Mouse (Mus musculus) MEL (cell line): ENCODE data around the gene Naa60.

Source experiments
- CTCF ChIP-seq, 3 experiments: IDR thresholded peaks in 2 of 3; conservative IDR thresholded peaks in 1 of 3; 2 replicates each; pipeline ENCODE4 v1.5.1; 2011 to 2012; ENCODE audit warnings: low read length in 3 of 3, low read depth in 2 of 3, mild to moderate bottlenecking in 2 of 3, improper control_type of control experiment in 1 of 3, inconsistent platforms in 1 of 3, mixed read lengths in 1 of 3, moderate library complexity in 1 of 3; ENCODE audit not compliant: control insufficient read depth in 1 of 3, insufficient read depth in 1 of 3, poor library complexity in 1 of 3, severe bottlenecking in 1 of 3
- E2F4 ChIP-seq: IDR thresholded peaks from 2 replicates; pipeline ENCODE4 v1.6.1; 2011; ENCODE audit warnings: low read depth, low read length, improper control_type of control experiment, borderline replicate concordance
- EP300 ChIP-seq, 2 experiments: IDR thresholded peaks; 2 replicates each; pipeline ENCODE4 v1.6.1; 2011; ENCODE audit warnings: improper control_type of control experiment in 2 of 2, low read length in 2 of 2, low read depth in 1 of 2, mild to moderate bottlenecking in 1 of 2
- JUND ChIP-seq: IDR thresholded peaks from 2 replicates; pipeline ENCODE4 v1.6.1; 2011; ENCODE audit warnings: low read depth, mild to moderate bottlenecking, improper control_type of control experiment, low read length
- POLR2A ChIP-seq, 2 experiments: IDR thresholded peaks; 2 replicates each; pipeline ENCODE4 v1.6.1; 2011 to 2012; ENCODE audit warnings: low read length in 2 of 2, mild to moderate bottlenecking in 2 of 2, control low read depth in 1 of 2, improper control_type of control experiment in 1 of 2, low read depth in 1 of 2, moderate library complexity in 1 of 2; ENCODE audit not compliant: control insufficient read depth in 1 of 2, insufficient read depth in 1 of 2, poor library complexity in 1 of 2
- POLR2AphosphoS5 ChIP-seq: IDR thresholded peaks from 2 replicates; pipeline ENCODE4 v1.6.1; 2012; ENCODE audit warnings: low read depth, borderline replicate concordance, mild to moderate bottlenecking, inconsistent platforms, low read length, moderate library complexity, mixed read lengths
- TAL1 ChIP-seq: IDR thresholded peaks from 2 replicates; pipeline ENCODE4 v1.6.1; 2012; ENCODE audit warnings: mild to moderate bottlenecking, inconsistent platforms, low read length, moderate library complexity, mixed read lengths

DNA sequence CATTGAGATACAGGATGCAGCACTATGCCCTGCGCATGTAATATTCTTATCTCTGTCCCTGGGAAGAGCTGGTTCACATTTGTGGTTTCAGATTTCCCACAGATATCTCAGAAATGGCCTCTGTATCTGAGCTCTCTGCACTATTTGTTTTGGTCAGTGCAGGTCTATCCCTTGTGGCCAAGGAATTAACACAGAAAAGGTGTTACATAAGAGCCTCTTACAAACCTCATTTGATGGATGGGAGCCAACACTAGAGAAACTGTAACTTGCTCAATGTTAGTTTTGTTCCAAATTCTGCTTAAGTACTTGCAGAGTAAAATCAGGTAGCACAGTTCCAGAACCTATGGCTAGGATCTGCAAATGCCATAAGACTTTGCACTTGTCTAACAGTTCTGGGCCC lies 61.9 kb downstream of the Naa60 start:
- TF ChIP-seq TAL1 = no peak
- no peak for TF ChIP-seq CTCF (IDR thresholded peaks at IDR 0.05 in 2 of 3, conservative IDR thresholded peaks at IDR 0.05 in 1 of 3; ENCODE audit: control insufficient read depth in 1 of 3, insufficient read depth in 1 of 3, low read depth in 2 of 3, low read length in 3 of 3, poor library complexity in 1 of 3, severe bottlenecking in 1 of 3)
- no peak for TF ChIP-seq POLR2A (IDR thresholded peaks at IDR 0.05; ENCODE audit: control insufficient read depth in 1 of 2, insufficient read depth in 1 of 2, low read depth in 1 of 2, low read length in 2 of 2, poor library complexity in 1 of 2)
- TF ChIP-seq EP300 (IDR thresholded peaks at IDR 0.05; ENCODE audit: low read depth in 1 of 2, low read length in 2 of 2) = no peak
- no peak for TF ChIP-seq JUND
- no peak for TF ChIP-seq E2F4
- no peak for TF ChIP-seq POLR2AphosphoS5
